28 mouse cellular contexts compared by ENCODE assay signal in the genomic region with DNA sequence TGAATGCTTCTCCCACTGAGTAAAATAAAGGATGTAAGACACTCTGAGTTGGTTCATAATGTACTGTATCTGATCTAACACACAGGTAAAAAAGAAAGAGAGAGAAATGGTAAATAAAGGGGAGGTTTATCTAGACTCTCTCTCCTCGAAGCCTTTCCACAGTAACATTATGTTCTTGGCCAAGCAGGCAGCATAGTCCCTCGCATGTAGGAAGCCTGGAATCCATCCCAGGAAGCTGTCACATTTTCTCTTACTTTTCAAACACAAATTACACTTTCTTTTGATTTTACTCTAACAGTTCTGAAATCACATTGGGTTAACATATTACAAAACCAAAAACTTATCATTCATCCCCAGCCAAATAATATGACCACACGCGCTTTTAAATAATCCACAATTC. TPM values are rescaled to one million over a fixed set of nuclear protein-coding genes. Genes with fewer than 3 reads are reported as not detected.
DNase-seq lines count a peak whose midpoint lies in the region; ATAC-seq and TF ChIP-seq lines count a peak whose summit lies in the region.
"Had no signal": no experiment of that assay in that cellular context is flagged by ENCODE, and none has a peak within 500 bp of the region (broad histone marks: within the 10 kb centered on the region; RNA-seq: fewer than 3 reads in every experiment).

No protein-coding gene starts in this region.

- intact Hi-C loops in left cerebral cortex, postnatal 14 days (cut with DNase I), result no loop called here
- intact Hi-C loops in left cerebral cortex, postnatal 36 days (cut with DNase I), result no loop called here

- no peaks in the 10 kb centered on the region for H3K4me1 ChIP-seq in forebrain, postnatal 0 days (ENCODE audit: insufficient read depth)
- H3K4me1 ChIP-seq in forebrain, embryonic 16.5 days (replicated peaks; ENCODE audit: control insufficient read depth, insufficient read depth, low read length), result peaks cover 2% of the 10 kb centered on the region
- H3K4me1 ChIP-seq: embryonic facial prominence, embryonic 13.5 days; forebrain, embryonic 12.5 days; heart, embryonic 12.5 days; hindbrain, embryonic 10.5 days had no signal

- peak; percentile 26 for DNase-seq in forebrain, postnatal 0 days
- DNase-seq in layer of hippocampus, adult 2 months (ENCODE audit: low spot score in 2 of 2), result peak; percentile 43 to 66
- no peak for DNase-seq in layer of hippocampus, postnatal 10 days (ENCODE audit: low spot score in 2 of 2)
- DNase-seq in left cerebral cortex, postnatal 14 days (ENCODE audit: low spot score in 2 of 2), result peak; percentile 53 to 55
- DNase-seq in left cerebral cortex, postnatal 36 days (ENCODE audit: low spot score in 2 of 2), result no peak
- DNase-seq in right cerebral cortex, adult 18-20 months, result peak; percentile 52
- no peak for DNase-seq in right cerebral cortex, postnatal 36 days (ENCODE audit: low spot score in 2 of 2)
- DNase-seq: adrenal gland, adult 8-10 months; adrenal gland, postnatal 36 days; B cell, adult 2 months; cerebellum, adult 11-12 months; cerebellum, adult 9-10 months; cerebellum, postnatal 25 days; gastrocnemius, adult 2 months; gastrocnemius, postnatal 25 days had no signal

- ATAC-seq in forebrain, postnatal 0 days, result no peak
- ATAC-seq in forebrain, embryonic 16.5 days, result no peak
- ATAC-seq: CD4-positive, CD25-positive, alpha-beta regulatory T cell, adult 4 months had no signal

- no peak for TF ChIP-seq CTCF in forebrain, postnatal 0 days (IDR thresholded peaks at IDR 0.05; ENCODE audit: low read depth)
- TF ChIP-seq CTCF in layer of hippocampus, adult 2 months (conservative IDR thresholded peaks at IDR 0.05), result no peak

- 53% methylated on average over 4 of the region's 4 CpGs for WGBS in forebrain, postnatal 0 days
- 73% methylated on average over 4 of the region's 4 CpGs for WGBS in forebrain, embryonic 16.5 days

- H3K4me3 ChIP-seq in forebrain, postnatal 0 days (ENCODE audit: low read depth, low read length), result no peak overlapping the region
- H3K4me3 ChIP-seq in forebrain, embryonic 16.5 days (replicated peaks; ENCODE audit: low read length), result no peak overlapping the region
- H3K4me3 ChIP-seq in layer of hippocampus, adult 2 months, result no peak overlapping the region
- H3K4me3 ChIP-seq: embryonic facial prominence, embryonic 13.5 days; forebrain, embryonic 12.5 days; gastrocnemius, adult 2 months; heart, embryonic 12.5 days; hindbrain, embryonic 10.5 days had no signal

- H3K27me3 ChIP-seq in forebrain, postnatal 0 days (ENCODE audit: insufficient read depth, low read length), result no peaks in the 10 kb centered on the region
- H3K27me3 ChIP-seq in forebrain, embryonic 16.5 days (replicated peaks; ENCODE audit: control insufficient read depth, insufficient read depth, low read length), result no peaks in the 10 kb centered on the region
- H3K27me3 ChIP-seq: embryonic facial prominence, embryonic 13.5 days; forebrain, embryonic 12.5 days; heart, embryonic 12.5 days had no signal

- H3K36me3 ChIP-seq in forebrain, postnatal 0 days (ENCODE audit: insufficient read depth), result no peaks in the 10 kb centered on the region; the same call in 1 of the 2 replicates
- H3K36me3 ChIP-seq in forebrain, embryonic 16.5 days (ENCODE audit: control insufficient read depth, insufficient read depth), result no peaks in the 10 kb centered on the region

- no peak overlapping the region for H3K4me2 ChIP-seq in forebrain, postnatal 0 days (ENCODE audit: low read depth)
- H3K4me2 ChIP-seq in forebrain, embryonic 16.5 days (ENCODE audit: low read length), result no peak overlapping the region
- H3K4me2 ChIP-seq: embryonic facial prominence, embryonic 13.5 days; forebrain, embryonic 12.5 days; heart, embryonic 12.5 days; hindbrain, embryonic 14.5 days had no signal

- no peaks in the 10 kb centered on the region for H3K9me3 ChIP-seq in forebrain, postnatal 0 days (ENCODE audit: low read length)
- H3K9me3 ChIP-seq in forebrain, embryonic 16.5 days (ENCODE audit: control insufficient read depth, low read length), result no peaks in the 10 kb centered on the region
- H3K9me3 ChIP-seq: embryonic facial prominence, embryonic 13.5 days; forebrain, embryonic 12.5 days; G1E; heart, embryonic 12.5 days; hindbrain, embryonic 10.5 days had no signal

- H3K27ac ChIP-seq in forebrain, postnatal 0 days (ENCODE audit: low read depth, low read length), result no peak overlapping the region
- H3K27ac ChIP-seq in forebrain, embryonic 16.5 days (ENCODE audit: low read length), result no peak overlapping the region
- H3K27ac ChIP-seq in layer of hippocampus, adult 2 months, result peak overlapping the region; percentile 81
- H3K27ac ChIP-seq: embryonic facial prominence, embryonic 13.5 days; forebrain, embryonic 12.5 days; gastrocnemius, adult 2 months; hindbrain, embryonic 10.5 days; hindbrain, embryonic 14.5 days had no signal

- H3K9ac ChIP-seq in forebrain, postnatal 0 days, result no peak overlapping the region
- H3K9ac ChIP-seq in forebrain, embryonic 16.5 days (replicated peaks; ENCODE audit: low read depth, low read length), result no peak overlapping the region
- H3K9ac ChIP-seq: embryonic facial prominence, embryonic 13.5 days; forebrain, embryonic 12.5 days; heart, embryonic 12.5 days; hindbrain, embryonic 14.5 days had no signal

RNA-seq across cellular contexts. Expression of a gene that starts 7.5 kb away (rescaled TPM):
- 12.6 and 13.2 TPM in 2 replicates for total RNA-seq in forebrain, postnatal 0 days (2014; rRNA removed)
- 12.2 and 13.3 TPM in 2 replicates for polyA plus RNA-seq in forebrain, postnatal 0 days (2015; fragmentation: Nextera tagmentation; extraction: Ambion mirVana)
- polyA plus RNA-seq in forebrain, embryonic 16.5 days (2015; fragmentation: Nextera tagmentation; extraction: Ambion mirVana), result 25.7 and 26.2 TPM in 2 replicates
- 10 to 100 TPM; 27.9 to 28.5 TPM for total RNA-seq in layer of hippocampus, adult 2 months (2021)
- 10 to 100 TPM; 19.1 to 20.4 TPM for total RNA-seq in layer of hippocampus, postnatal 10 days (2021)
- total RNA-seq in left cerebral cortex, postnatal 14 days (2021), result 10 to 100 TPM; 14.3 TPM
- 10 to 100 TPM; 16.6 to 22.2 TPM for total RNA-seq in left cerebral cortex, postnatal 36 days (2021)

RNA-seq across cellular contexts. Expression of a gene that starts 12.5 kb away (rescaled TPM):
- 24.8 and 32.8 TPM in 2 replicates for total RNA-seq in forebrain, postnatal 0 days (2014; rRNA removed)
- 14.4 and 20.5 TPM in 2 replicates for polyA plus RNA-seq in forebrain, postnatal 0 days (2015; fragmentation: Nextera tagmentation; extraction: Ambion mirVana)
- polyA plus RNA-seq in forebrain, embryonic 16.5 days (2015; fragmentation: Nextera tagmentation; extraction: Ambion mirVana), result 22.7 and 26.3 TPM in 2 replicates
- 10 to 100 TPM; 43.0 to 50.3 TPM for total RNA-seq in layer of hippocampus, adult 2 months (2021)
- 10 to 100 TPM; 50.4 to 50.8 TPM for total RNA-seq in layer of hippocampus, postnatal 10 days (2021)
- total RNA-seq in left cerebral cortex, postnatal 14 days (2021), result 10 to 100 TPM; 40.7 to 42.8 TPM
- 10 to 100 TPM; 39.0 to 47.3 TPM for total RNA-seq in left cerebral cortex, postnatal 36 days (2021)

RNA-seq across cellular contexts. Expression of a gene that starts 40.8 kb away (rescaled TPM):
- total RNA-seq in forebrain, postnatal 0 days (2014; rRNA removed), result not detected in 2 replicates
- polyA plus RNA-seq in forebrain, postnatal 0 days (2015; fragmentation: Nextera tagmentation; extraction: Ambion mirVana), result not detected in 2 replicates
- not detected in 2 replicates for polyA plus RNA-seq in forebrain, embryonic 16.5 days (2015; fragmentation: Nextera tagmentation; extraction: Ambion mirVana)
- not detected for total RNA-seq in layer of hippocampus, adult 2 months (2021)
- total RNA-seq in layer of hippocampus, postnatal 10 days (2021), result not detected
- total RNA-seq in left cerebral cortex, postnatal 14 days (2021), result not detected
- not detected for total RNA-seq in left cerebral cortex, postnatal 36 days (2021)
- total RNA-seq: adrenal gland, adult 8-10 months; adrenal gland, postnatal 36 days; G1E; gastrocnemius, adult 2 months; gastrocnemius, postnatal 25 days; granulocyte monocyte progenitor cell, adult 5-6 weeks; heart, adult 8-10 months; heart, postnatal 25 days had no signal
- polyA plus RNA-seq: CD4-positive, CD25-positive, alpha-beta regulatory T cell, adult 4 months; cortical plate, adult 2 months; embryonic facial prominence, embryonic 13.5 days; forebrain, embryonic 12.5 days; G1E; heart, embryonic 12.5 days; heart, embryonic 16.5 days; hindbrain, embryonic 10.5 days; hindbrain, embryonic 14.5 days had no signal

RNA-seq across cellular contexts. Expression of a gene that starts 59.9 kb away (rescaled TPM):
- 0.08 and 0.19 TPM in 2 replicates for total RNA-seq in forebrain, postnatal 0 days (2014; rRNA removed)
- 0.33 and 0.40 TPM in 2 replicates for polyA plus RNA-seq in forebrain, postnatal 0 days (2015; fragmentation: Nextera tagmentation; extraction: Ambion mirVana)
- polyA plus RNA-seq in forebrain, embryonic 16.5 days (2015; fragmentation: Nextera tagmentation; extraction: Ambion mirVana), result 0.67 and 1.4 TPM in 2 replicates
- under 1 TPM; 0.36 to 0.42 TPM for total RNA-seq in layer of hippocampus, adult 2 months (2021)
- total RNA-seq in layer of hippocampus, postnatal 10 days (2021), result under 1 TPM; 0.41 to 0.58 TPM
- total RNA-seq in left cerebral cortex, postnatal 14 days (2021), result under 1 TPM; 0.11 to 0.25 TPM
- total RNA-seq in left cerebral cortex, postnatal 36 days (2021), result under 1 TPM; 0.18 to 0.30 TPM
- total RNA-seq: granulocyte monocyte progenitor cell, adult 5-6 weeks had no signal
- polyA plus RNA-seq: CD4-positive, CD25-positive, alpha-beta regulatory T cell, adult 4 months; G1E had no signal

Comparison
In these comparisons a context has a peak if more than half of its experiments do, and no peak if none do; other contexts are left out.
1. DNase-seq: peak in forebrain, postnatal 0 days (single experiment), layer of hippocampus, adult 2 months (2 of 2), left cerebral cortex, postnatal 14 days (2 of 2) and right cerebral cortex, adult 18-20 months (single experiment); none in layer of hippocampus, postnatal 10 days (0 of 2), left cerebral cortex, postnatal 36 days (0 of 2) and right cerebral cortex, postnatal 36 days (0 of 2).